Mouse (Mus musculus) ES-Bruce4 (cell line): ENCODE measurements around the gene Fdx1l.

Source experiments
- CTCF ChIP-seq: IDR thresholded peaks from one replicate; pipeline ENCODE4 v1.8.1; 2011; ENCODE audit warnings: low read depth, low read length
- EP300 ChIP-seq: IDR thresholded peaks from 2 replicates; pipeline ENCODE4 v1.6.1; 2011; ENCODE audit warnings: low read depth, low read length; ENCODE audit not compliant: insufficient read depth

DNA sequence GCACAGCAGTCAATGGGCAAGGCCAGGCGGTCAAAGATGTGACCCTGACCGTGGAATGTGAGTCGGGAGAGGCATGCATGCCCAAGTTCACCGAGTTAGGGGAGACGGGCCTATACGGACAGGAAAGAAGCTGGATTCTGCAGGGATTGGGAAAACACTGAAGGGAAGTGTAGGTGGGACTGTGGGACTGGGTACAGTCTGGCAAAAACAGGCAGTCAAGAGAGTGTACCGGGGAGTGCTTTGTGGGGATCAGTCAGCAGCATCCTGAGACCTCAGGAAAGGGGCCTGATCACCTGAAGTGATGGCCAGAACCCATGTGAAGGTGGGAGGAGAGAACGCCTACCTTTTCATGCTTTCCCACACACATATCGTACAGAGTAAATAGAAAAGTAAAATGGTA, 37.8 kb downstream of the Fdx1l start:
- no peak for TF ChIP-seq EP300
- no peak for TF ChIP-seq CTCF
